Mouse (Mus musculus) kidney, postnatal 0 days (tissue): ENCODE data around the gene Entpd8. TPM values are rescaled to one million over a fixed set of nuclear protein-coding genes. Genes with fewer than 3 reads are reported as not detected.
A peak's percentile ranks its signal among the peaks of the same experiment; 100 is the strongest.

Experiments
- ATAC-seq: fragments of 200-750 bp; cut with Nextera tagmentation; replicated peaks from 2 replicates; pipeline ENCODE4 v1.8.0; 2017; ENCODE audit warnings: low read depth, moderate number of reproducible peaks, moderate TSS enrichment, moderate library complexity; ENCODE audit not compliant: low FRiP score
- DNase-seq: peaks from one replicate; pipeline ENCODE4 v3.0.0-alpha.2; 2016; ENCODE audit warnings: low spot score
- H3K27ac ChIP-seq: fragments of 300-500 bp; sonication (generic); 2 replicates; pipeline ENCODE4 v1.5.1; 2014; ENCODE audit warnings: mild to moderate bottlenecking
- H3K27me3 ChIP-seq: fragments of 300-500 bp; sonication (generic); 2 replicates; pipeline ENCODE4 v1.6.1; 2014; ENCODE audit warnings: low read length, mixed read lengths; ENCODE audit not compliant: insufficient read depth
- H3K36me3 ChIP-seq: fragments of 300-500 bp; sonication (generic); 2 replicates; pipeline ENCODE4 v1.6.1; 2014; ENCODE audit warnings: low read length, mixed read lengths; ENCODE audit not compliant: insufficient read depth
- H3K4me1 ChIP-seq: fragments of 300-500 bp; sonication (generic); replicated peaks from 2 replicates; pipeline ENCODE4 v1.6.1; 2014; ENCODE audit warnings: antibody characterized with exemption, low read length, mixed read lengths; ENCODE audit not compliant: insufficient read depth
- H3K4me2 ChIP-seq: fragments of 300-500 bp; sonication (generic); 2 replicates; pipeline ENCODE4 v1.6.1; 2014; ENCODE audit warnings: mild to moderate bottlenecking, low read length, moderate library complexity, mixed read lengths
- H3K4me3 ChIP-seq: fragments of 300-500 bp; sonication (generic); replicated peaks from 2 replicates; pipeline ENCODE4 v1.5.1; 2014; ENCODE audit warnings: low read depth, low read length
- H3K9ac ChIP-seq: fragments of 300-500 bp; sonication (generic); 2 replicates; pipeline ENCODE4 v1.6.1; 2014; ENCODE audit warnings: low read depth, low read length
- H3K9me3 ChIP-seq: fragments of 300-500 bp; sonication (generic); replicated peaks from 2 replicates; pipeline ENCODE4 v1.6.1; 2016; ENCODE audit warnings: low read length, inconsistent platforms, mixed read lengths
- CTCF ChIP-seq: IDR thresholded peaks from 2 replicates; pipeline ENCODE4 v1.5.1; 2016; ENCODE audit warnings: antibody characterized with exemption, low read depth, mild to moderate bottlenecking, moderate library complexity
- WGBS: fragments of 180-500 bp; shearing (Covaris S2); extraction: QIAGEN DNeasy Blood & Tissue Kit; methylation state at CpG from one replicate; pipeline ENCODE4 v1.1.7; 2014; 5-methylcytosine and 5-hydroxymethylcytosine counted together
- polyA plus RNA-seq: library from polyadenylated mRNA; unstranded; fragments of >200 nt; fragmentation: Nextera tagmentation; extraction: Ambion mirVana; gene quantifications from 2 replicates; pipeline ENCODE4 v1.2.1, GENCODE M21; 2015

Gene Entpd8
- polyA plus RNA-seq, 1 experiment from 2014 or later = 6.2 TPM

GRCm38 (mm10) chr2:25085571-25085970 is 5.5 kb downstream of the Entpd8 start:
- no peak for ATAC-seq
- 93% methylated on average over 5 of the region's 5 CpGs for WGBS
- H3K27me3 ChIP-seq = no peaks in the 10 kb centered on the region

GRCm38 (mm10) chr2:25087842-25088241 is 7.7 kb downstream of the Entpd8 start:
- ATAC-seq (no peak), DNase-seq (no peak)
- H3K27ac ChIP-seq = no peak overlapping the region
- no peaks in the 10 kb centered on the region for H3K9me3 ChIP-seq
- H3K4me2 ChIP-seq = no peak overlapping the region
- no peak overlapping the region for H3K4me3 ChIP-seq
- 77% methylated on average over 2 of the region's 2 CpGs for WGBS
- no peak for TF ChIP-seq CTCF
- H3K36me3 ChIP-seq = no peaks in the 10 kb centered on the region
- H3K27me3 ChIP-seq = no peaks in the 10 kb centered on the region
- no peaks in the 10 kb centered on the region for H3K4me1 ChIP-seq
- H3K9ac ChIP-seq = no peak overlapping the region

More at GRCm38 (mm10) chr2:25085571-25085970, 5.5 kb downstream of the Entpd8 start:
- Histone ChIP-seq H3K9ac (no peak overlapping the region), H3K4me2 (no peak overlapping the region), H3K4me3 (no peak overlapping the region), H3K9me3 (no peaks in the 10 kb centered on the region), H3K27ac (no peak overlapping the region), H3K4me1 (no peaks in the 10 kb centered on the region), H3K36me3 (no peaks in the 10 kb centered on the region)
- no peak for TF ChIP-seq CTCF
- no peak for DNase-seq

GRCm38 (mm10) chr2:25088636-25089035 is 8.5 kb downstream of the Entpd8 start:
- no peaks in the 10 kb centered on the region for H3K4me1 ChIP-seq
- no peak overlapping the region for H3K4me3 ChIP-seq
- H3K9ac ChIP-seq = no peak overlapping the region
- 88% methylated on average over 3 of the region's 3 CpGs for WGBS
- H3K4me2 ChIP-seq = no peak overlapping the region
- no peaks in the 10 kb centered on the region for H3K27me3 ChIP-seq
- no peaks in the 10 kb centered on the region for H3K36me3 ChIP-seq
- no peak for ATAC-seq
- H3K27ac ChIP-seq = no peak overlapping the region
- no peak for DNase-seq
- no peaks in the 10 kb centered on the region for H3K9me3 ChIP-seq
- TF ChIP-seq CTCF = no peak

GRCm38 (mm10) chr2:25094785-25095108 is 14.6 kb downstream of the Entpd8 start:
- WGBS = 41% methylated on average over 17 of the region's 17 CpGs

GRCm38 (mm10) chr2:25095109-25095850 is 15.2 kb downstream of the Entpd8 start, which contains the start of gene Noxa1:
Gene Noxa1, minus strand, starts transcription at chr2:25095149.
- H3K4me2 ChIP-seq = peak within 1 kb of the TSS; percentile 44
- no peak within 1 kb of the TSS for H3K9ac ChIP-seq
- ATAC-seq (peak; percentile 79), DNase-seq (peak; percentile 28)
- H3K9me3 ChIP-seq = no peaks in the 10 kb centered on the region
- no peaks in the 10 kb centered on the region for H3K36me3 ChIP-seq
- H3K27ac ChIP-seq = no peak within 1 kb of the TSS
- 47% methylated on average over 28 of the region's 28 CpGs for WGBS
- H3K4me3 ChIP-seq = no peak within 1 kb of the TSS
- peak; percentile 42 for TF ChIP-seq CTCF
- H3K4me1 ChIP-seq = no peaks in the 10 kb centered on the region
- H3K27me3 ChIP-seq = no peaks in the 10 kb centered on the region

More at GRCm38 (mm10) chr2:25094785-25095108, 14.6 kb downstream of the Entpd8 start:
- Histone ChIP-seq H3K27me3 (no peaks in the 10 kb centered on the region), H3K4me1 (no peaks in the 10 kb centered on the region), H3K4me3 (no peak overlapping the region), H3K27ac (no peak overlapping the region), H3K9me3 (no peaks in the 10 kb centered on the region), H3K36me3 (no peaks in the 10 kb centered on the region), H3K4me2 (peak overlapping the region; percentile 44), H3K9ac (no peak overlapping the region)
- DNase-seq = no peak
- ATAC-seq = 0 out of 2 replicates have a peak, but pooled peaks have one; percentile 24
- no peak for TF ChIP-seq CTCF

- DNase-seq (no peak), ATAC-seq (no peak)
- Histone ChIP-seq H3K9me3 (no peaks in the 10 kb centered on the region), H3K36me3 (no peaks in the 10 kb centered on the region), H3K27ac (0 out of 2 replicates have a peak overlapping the region, but pooled peaks have one; percentile 6), H3K27me3 (no peaks in the 10 kb centered on the region), H3K4me2 (no peak overlapping the region), H3K9ac (no peak overlapping the region), H3K4me1 (no peaks in the 10 kb centered on the region), H3K4me3 (no peak overlapping the region)
- WGBS = 68% methylated on average over 3 of the region's 3 CpGs
- no peak for TF ChIP-seq CTCF
These were observed 18.0 kb downstream of the Entpd8 start for GRCm38 (mm10) chr2:25098005-25098615.
